Mouse (Mus musculus): ENCODE results near the gene Btbd35f8.
"Not testable (repeated sequence)": the region's sequence is repeated elsewhere in the genome, so short reads cannot be mapped to it uniquely, and the experiment has no call there.

Gene Btbd35f8

DNA sequence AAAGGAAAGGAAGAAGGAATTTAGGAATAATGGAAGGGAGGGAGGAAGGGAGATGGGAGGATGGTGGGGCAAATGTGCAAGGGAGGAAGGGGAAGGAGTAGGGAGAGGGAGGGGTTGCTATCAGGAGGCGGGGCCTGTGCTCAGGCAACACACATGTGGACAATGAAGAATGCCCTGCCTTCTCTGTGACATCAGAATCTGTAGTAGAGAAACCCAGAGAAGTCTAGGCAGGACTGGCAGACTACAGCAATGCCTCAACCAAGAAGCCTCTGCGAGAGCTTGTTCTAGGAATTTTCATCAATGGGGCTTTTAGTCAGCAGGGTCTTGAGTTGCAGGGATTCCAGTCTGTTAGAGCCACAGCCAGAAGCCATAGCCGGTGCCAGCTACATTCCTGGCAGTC, at the start of gene Btbd35f8:
Btbd35f8 (plus strand) TSS at position 301 of the 400 bp plus-strand sequence.
- not testable (repeated sequence) for DNase-seq

Measured in cerebellum, adult 9-10 months (tissue).